Mouse (Mus musculus): Measurements from ENCODE around the gene Casp9.

DNA sequence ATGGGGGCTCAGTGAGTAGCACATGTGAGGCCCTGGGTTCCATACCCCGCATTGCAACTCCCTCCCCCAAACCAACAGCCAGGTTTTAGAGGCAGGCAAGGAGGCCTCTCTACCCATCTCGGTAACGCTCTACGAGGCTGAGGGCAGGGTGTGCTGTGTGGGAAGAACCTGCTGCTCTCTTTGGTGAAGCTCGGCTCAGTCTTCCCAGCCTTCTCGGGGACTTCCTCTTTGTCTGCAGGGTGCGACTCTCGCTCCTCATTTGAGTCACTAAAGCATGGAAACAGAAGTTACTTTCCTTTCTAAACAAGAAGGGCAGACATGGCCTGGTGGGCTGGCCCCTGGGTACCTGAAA, 27.1 kb upstream of the Casp9 start:
- TF ChIP-seq CTCF (IDR thresholded peaks at IDR 0.05; ENCODE audit: insufficient read depth, low read depth, low read length) (no peak), POLR2A (IDR thresholded peaks at IDR 0.05; ENCODE audit: insufficient read depth, low read depth, low read length) (no peak)
